Mouse (Mus musculus): ENCODE results near the gene Cpeb1. TPM values are rescaled to one million over a fixed set of nuclear protein-coding genes. Genes with fewer than 3 reads are reported as not detected.
A peak's percentile ranks its signal among the peaks of the same experiment; 100 is the strongest.

The Cpeb1 gene
- polyA plus RNA-seq, 2 experiments: 0.03 TPM; not detected in 1

- Histone ChIP-seq H3K4me3 (ENCODE audit: insufficient read depth in 1 of 2, low read depth in 2 of 2, low read length in 2 of 2) (no peak overlapping the region), H3K4me1 (replicated peaks; ENCODE audit: control insufficient read depth in 2 of 2, insufficient read depth in 2 of 2, low read length in 1 of 2) (no peaks in the 10 kb centered on the region), H3K27me3 (ENCODE audit: control insufficient read depth, insufficient read depth, low read length) (no peaks in the 10 kb centered on the region), H3K36me3 (replicated peaks; ENCODE audit: control insufficient read depth, insufficient read depth, low read depth) (no peaks in the 10 kb centered on the region), H3K9me3 (ENCODE audit: control insufficient read depth, low read length) (no peaks in the 10 kb centered on the region), H3K9ac (replicated peaks) (no peak overlapping the region), H3K27ac (no peak overlapping the region), H3K4me2 (ENCODE audit: low read depth) (no peak overlapping the region)
- ATAC-seq (ENCODE audit: insufficient read depth) (no peak), DNase-seq (ENCODE audit: low read depth in 3 of 3, low spot score in 3 of 3) (no peak)
- TF ChIP-seq EP300 (IDR thresholded peaks at IDR 0.05; ENCODE audit: low read depth): no peak
- TF ChIP-seq CTCF (IDR thresholded peaks at IDR 0.05; ENCODE audit: low read depth): no peak
- 66% methylated on average over 1 of the region's 1 CpGs for WGBS (ENCODE audit: insufficient replicate concordance)
These were observed 98.9 kb downstream of the Cpeb1 start for GRCm38 (mm10) chr7:81356360-81356759.

DNA sequence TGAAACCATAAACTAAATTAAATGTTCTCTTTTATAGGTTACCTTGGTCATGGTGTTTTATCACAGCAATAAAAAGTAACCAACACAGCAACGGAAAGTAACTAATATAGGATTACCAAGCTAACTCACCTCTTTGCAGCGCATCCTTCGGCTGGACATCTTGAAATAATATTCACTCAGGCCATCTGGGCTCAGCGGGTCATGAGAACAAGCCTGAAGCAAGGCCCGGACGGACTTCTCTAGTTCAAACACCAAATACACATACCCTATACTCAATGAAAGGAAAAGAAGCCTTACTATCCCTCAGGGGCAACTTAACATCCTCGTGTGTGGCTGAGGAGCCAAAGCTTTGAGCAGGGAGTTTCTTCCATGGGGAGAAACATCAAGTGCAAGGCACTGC lies 99.5 kb downstream of the Cpeb1 start:
- 56% methylated on average over 7 of the region's 7 CpGs for WGBS (ENCODE audit: insufficient replicate concordance)
- no peak overlapping the region for H3K4me2 ChIP-seq (ENCODE audit: low read depth)
- TF ChIP-seq EP300 (IDR thresholded peaks at IDR 0.05; ENCODE audit: low read depth): no peak
- no peak for TF ChIP-seq CTCF (IDR thresholded peaks at IDR 0.05; ENCODE audit: low read depth)
- H3K9me3 ChIP-seq (ENCODE audit: control insufficient read depth, low read length): no peaks in the 10 kb centered on the region
- no peak overlapping the region for H3K4me3 ChIP-seq (ENCODE audit: insufficient read depth in 1 of 2, low read depth in 2 of 2, low read length in 2 of 2)
- DNase-seq (ENCODE audit: low read depth in 3 of 3, low spot score in 3 of 3) (no peak), ATAC-seq (ENCODE audit: insufficient read depth) (no peak)
- H3K9ac ChIP-seq (replicated peaks): no peak overlapping the region
- H3K36me3 ChIP-seq (replicated peaks; ENCODE audit: control insufficient read depth, insufficient read depth, low read depth): no peaks in the 10 kb centered on the region
- H3K27me3 ChIP-seq (ENCODE audit: control insufficient read depth, insufficient read depth, low read length): no peaks in the 10 kb centered on the region
- no peaks in the 10 kb centered on the region for H3K4me1 ChIP-seq (replicated peaks; ENCODE audit: control insufficient read depth in 2 of 2, insufficient read depth in 2 of 2, low read length in 1 of 2)
- H3K27ac ChIP-seq: no peak overlapping the region

DNA sequence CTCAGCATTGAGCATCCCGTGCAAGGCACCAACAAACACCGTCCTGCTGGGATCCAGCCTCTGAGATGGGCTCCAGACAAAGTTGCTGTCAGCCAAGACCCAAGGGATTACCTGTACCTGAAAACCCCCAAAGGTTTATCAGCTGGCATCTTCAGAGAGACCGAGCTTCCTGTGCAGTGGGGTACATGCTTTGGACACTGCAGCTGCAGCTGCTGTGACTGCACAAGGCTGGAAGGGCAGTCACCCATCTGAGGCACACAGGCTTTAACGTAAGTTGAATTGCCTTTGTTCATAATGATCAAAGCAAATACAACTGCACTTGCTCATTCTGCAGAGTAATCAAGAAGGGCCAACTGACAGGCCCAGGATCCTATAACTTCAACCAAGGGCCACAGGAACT lies 103.4 kb downstream of the Cpeb1 start:
- no peak overlapping the region for H3K4me2 ChIP-seq (ENCODE audit: low read depth)
- H3K36me3 ChIP-seq (replicated peaks; ENCODE audit: control insufficient read depth, insufficient read depth, low read depth): no peaks in the 10 kb centered on the region
- no peaks in the 10 kb centered on the region for H3K9me3 ChIP-seq (ENCODE audit: control insufficient read depth, low read length)
- no peak overlapping the region for H3K4me3 ChIP-seq (ENCODE audit: insufficient read depth in 1 of 2, low read depth in 2 of 2, low read length in 2 of 2)
- TF ChIP-seq CTCF (IDR thresholded peaks at IDR 0.05; ENCODE audit: low read depth) (no peak), EP300 (IDR thresholded peaks at IDR 0.05; ENCODE audit: low read depth) (no peak)
- WGBS (ENCODE audit: insufficient replicate concordance): 61% methylated on average over 4 of the region's 4 CpGs
- no peak overlapping the region for H3K9ac ChIP-seq (replicated peaks)
- DNase-seq (ENCODE audit: low read depth in 3 of 3, low spot score in 3 of 3): no peak
- no peaks in the 10 kb centered on the region for H3K27me3 ChIP-seq (ENCODE audit: control insufficient read depth, insufficient read depth, low read length)
- no peaks in the 10 kb centered on the region for H3K4me1 ChIP-seq (replicated peaks; ENCODE audit: control insufficient read depth in 2 of 2, insufficient read depth in 2 of 2, low read length in 1 of 2)
- ATAC-seq (ENCODE audit: insufficient read depth): no peak
- H3K27ac ChIP-seq: no peak overlapping the region

DNA sequence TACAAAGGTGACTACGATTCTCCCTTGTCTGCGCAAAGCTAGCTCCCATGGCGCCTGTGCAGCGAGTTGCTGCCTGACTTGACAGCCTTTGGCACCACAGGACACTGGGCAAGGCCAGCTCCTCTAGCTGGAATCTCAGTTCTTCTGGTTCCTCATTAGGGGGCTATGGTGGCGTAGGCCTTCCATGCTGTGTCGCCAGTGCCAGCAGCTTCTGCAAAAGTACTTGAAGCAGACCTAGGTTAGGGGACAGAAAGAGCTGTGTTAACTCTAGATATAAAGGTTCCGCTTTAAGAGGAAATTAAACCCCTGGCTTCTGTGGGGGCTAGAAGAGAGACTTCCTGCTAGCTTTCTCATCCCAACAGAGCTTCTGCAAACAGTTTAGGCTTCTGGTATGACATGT lies 107.1 kb downstream of the Cpeb1 start:
- Histone ChIP-seq H3K9me3 (ENCODE audit: control insufficient read depth, low read length) (no peaks in the 10 kb centered on the region), H3K9ac (replicated peaks) (no peak overlapping the region)
- WGBS (ENCODE audit: insufficient replicate concordance): 57% methylated on average over 7 of the region's 7 CpGs

GRCm38 (mm10) chr7:81345447-81346170 lies 109.7 kb downstream of the Cpeb1 start:
- peak overlapping the region; percentile 85 to 95 for H3K4me3 ChIP-seq (ENCODE audit: insufficient read depth in 1 of 2, low read depth in 2 of 2, low read length in 2 of 2)
- H3K27ac ChIP-seq: no peak overlapping the region
- 51% methylated on average over 15 of the region's 15 CpGs for WGBS (ENCODE audit: insufficient replicate concordance)
- peaks cover 7 to 21% of the 10 kb centered on the region in 2 experiments; a peak in 3 of 4 replicates for H3K4me1 ChIP-seq (replicated peaks; ENCODE audit: control insufficient read depth in 2 of 2, insufficient read depth in 2 of 2, low read length in 1 of 2)
- TF ChIP-seq EP300 (IDR thresholded peaks at IDR 0.05; ENCODE audit: low read depth) (no peak), CTCF (IDR thresholded peaks at IDR 0.05; ENCODE audit: low read depth) (no peak)
- no peaks in the 10 kb centered on the region for H3K27me3 ChIP-seq (ENCODE audit: control insufficient read depth, insufficient read depth, low read length)
- peak overlapping the region; percentile 90 for H3K4me2 ChIP-seq (ENCODE audit: low read depth)
- DNase-seq (ENCODE audit: low read depth in 3 of 3, low spot score in 3 of 3) (no peak), ATAC-seq (ENCODE audit: insufficient read depth) (no peak)
- H3K9me3 ChIP-seq (ENCODE audit: control insufficient read depth, low read length): no peaks in the 10 kb centered on the region
- peaks cover 33% of the 10 kb centered on the region for H3K36me3 ChIP-seq (replicated peaks; ENCODE audit: control insufficient read depth, insufficient read depth, low read depth)
- H3K9ac ChIP-seq (replicated peaks): peak overlapping the region; percentile 65

More for the DNA sequence above, 107.1 kb downstream of the Cpeb1 start:
- DNase-seq (ENCODE audit: low read depth in 3 of 3, low spot score in 3 of 3): no peak
- Histone ChIP-seq H3K4me1 (replicated peaks; ENCODE audit: control insufficient read depth in 2 of 2, insufficient read depth in 2 of 2, low read length in 1 of 2) (peaks cover 4 to 13% of the 10 kb centered on the region in 2 experiments; a peak in 3 of 4 replicates), H3K36me3 (replicated peaks; ENCODE audit: control insufficient read depth, insufficient read depth, low read depth) (peaks cover 8% of the 10 kb centered on the region), H3K4me2 (ENCODE audit: low read depth) (no peak overlapping the region), H3K27me3 (ENCODE audit: control insufficient read depth, insufficient read depth, low read length) (no peaks in the 10 kb centered on the region), H3K27ac (no peak overlapping the region), H3K4me3 (ENCODE audit: insufficient read depth in 1 of 2, low read depth in 2 of 2, low read length in 2 of 2) (no peak overlapping the region)
- no peak for ATAC-seq (ENCODE audit: insufficient read depth)
- TF ChIP-seq EP300 (IDR thresholded peaks at IDR 0.05; ENCODE audit: low read depth): no peak
- TF ChIP-seq CTCF (IDR thresholded peaks at IDR 0.05; ENCODE audit: low read depth): no peak

All from liver, embryonic 14.5 days (tissue).